Mouse (Mus musculus): Measurements from ENCODE around the gene Arl6ip4. TPM values are rescaled to one million over a fixed set of nuclear protein-coding genes. Genes with fewer than 3 reads are reported as not detected.

Arl6ip4 gene
- polyA plus RNA-seq, 1 experiment from 2014 or later: 81.6 TPM

- H3K27me3 ChIP-seq (ENCODE audit: control insufficient read depth, insufficient read depth, low read depth, low read length): no peaks in the 10 kb centered on the region
- peaks cover 6% of the 10 kb centered on the region for H3K36me3 ChIP-seq (ENCODE audit: control insufficient read depth, insufficient read depth, low read length)
- H3K4me1 ChIP-seq (ENCODE audit: control insufficient read depth, insufficient read depth, low read length): 0 out of 2 replicates have a peak, but pooled peaks cover 4% of the 10 kb centered on the region
- H3K27ac ChIP-seq (ENCODE audit: low read length): no peak overlapping the region
- no peak overlapping the region for H3K4me3 ChIP-seq (ENCODE audit: low read depth, low read length)
- no peak overlapping the region for H3K9ac ChIP-seq (ENCODE audit: low read depth, low read length)
- WGBS: 68% methylated on average over 5 of the region's 5 CpGs
- H3K4me2 ChIP-seq (ENCODE audit: low read length): no peak overlapping the region
- ATAC-seq: no peak
- H3K9me3 ChIP-seq (replicated peaks; ENCODE audit: control insufficient read depth, low read length, poor library complexity, severe bottlenecking): no peaks in the 10 kb centered on the region
Observed at GRCm38 (mm10) chr5:124155943-124156342, 40.1 kb downstream of the Arl6ip4 start.

DNA sequence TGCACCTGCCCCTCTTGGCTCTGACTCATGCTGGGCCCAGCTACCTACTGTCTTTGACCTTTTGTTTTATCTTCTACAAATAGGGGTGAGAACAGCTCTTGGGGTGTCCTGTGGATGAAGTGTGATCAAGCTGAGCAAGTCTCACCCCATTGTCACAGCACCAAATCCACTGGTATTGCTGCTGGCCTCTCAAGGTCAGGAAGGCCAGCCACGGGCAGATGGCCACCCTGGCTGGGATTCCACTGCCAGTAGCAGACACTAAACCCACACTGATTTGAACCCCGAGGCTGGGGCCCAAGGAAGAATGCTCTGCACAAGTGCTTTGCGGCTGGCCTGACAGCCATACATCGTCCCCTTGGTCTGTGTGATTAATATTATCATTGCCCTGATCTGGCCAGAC, 42.4 kb downstream of the Arl6ip4 start:
- Histone ChIP-seq H3K27me3 (ENCODE audit: control insufficient read depth, insufficient read depth, low read depth, low read length) (no peaks in the 10 kb centered on the region), H3K9me3 (replicated peaks; ENCODE audit: control insufficient read depth, low read length, poor library complexity, severe bottlenecking) (no peaks in the 10 kb centered on the region), H3K9ac (ENCODE audit: low read depth, low read length) (no peak overlapping the region), H3K4me3 (ENCODE audit: low read depth, low read length) (no peak overlapping the region), H3K4me2 (ENCODE audit: low read length) (no peak overlapping the region), H3K36me3 (ENCODE audit: control insufficient read depth, insufficient read depth, low read length) (no peaks in the 10 kb centered on the region), H3K4me1 (ENCODE audit: control insufficient read depth, insufficient read depth, low read length) (0 out of 2 replicates have a peak, but pooled peaks cover 4% of the 10 kb centered on the region), H3K27ac (ENCODE audit: low read length) (no peak overlapping the region)
- no peak for ATAC-seq
- 73% methylated on average over 4 of the region's 4 CpGs for WGBS

DNA sequence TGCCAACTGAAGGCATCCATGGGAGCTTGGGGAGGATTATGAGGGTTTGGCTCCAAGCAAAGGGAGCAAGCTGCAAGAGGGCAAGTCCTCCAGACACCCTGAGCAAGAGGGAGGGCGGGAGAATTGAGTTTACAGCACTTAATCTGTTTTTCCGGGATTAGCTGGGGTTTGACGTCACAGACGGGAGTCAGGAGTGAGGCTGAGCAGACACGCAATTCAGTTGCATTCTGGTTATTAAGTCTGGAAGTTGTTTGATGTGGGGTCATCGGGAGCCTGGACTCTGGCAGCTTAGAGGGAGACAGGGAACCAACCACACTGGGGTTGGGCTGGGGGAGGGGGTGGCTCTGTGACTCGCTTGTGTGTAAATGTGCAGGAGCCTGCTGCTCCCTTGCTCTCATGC, 43.6 kb downstream of the Arl6ip4 start:
- ATAC-seq: no peak
- no peaks in the 10 kb centered on the region for H3K27me3 ChIP-seq (ENCODE audit: control insufficient read depth, insufficient read depth, low read depth, low read length)
- H3K4me3 ChIP-seq (ENCODE audit: low read depth, low read length): no peak overlapping the region
- H3K36me3 ChIP-seq (ENCODE audit: control insufficient read depth, insufficient read depth, low read length): no peaks in the 10 kb centered on the region
- H3K27ac ChIP-seq (ENCODE audit: low read length): no peak overlapping the region
- no peaks in the 10 kb centered on the region for H3K9me3 ChIP-seq (replicated peaks; ENCODE audit: control insufficient read depth, low read length, poor library complexity, severe bottlenecking)
- H3K9ac ChIP-seq (ENCODE audit: low read depth, low read length): no peak overlapping the region
- no peak overlapping the region for H3K4me2 ChIP-seq (ENCODE audit: low read length)
- WGBS: 22% methylated on average over 7 of the region's 7 CpGs
- 0 out of 2 replicates have a peak, but pooled peaks cover 4% of the 10 kb centered on the region for H3K4me1 ChIP-seq (ENCODE audit: control insufficient read depth, insufficient read depth, low read length)

- Histone ChIP-seq H3K4me3 (ENCODE audit: low read depth, low read length) (no peak overlapping the region), H3K9me3 (replicated peaks; ENCODE audit: control insufficient read depth, low read length, poor library complexity, severe bottlenecking) (no peaks in the 10 kb centered on the region), H3K36me3 (ENCODE audit: control insufficient read depth, insufficient read depth, low read length) (no peaks in the 10 kb centered on the region), H3K4me2 (ENCODE audit: low read length) (no peak overlapping the region), H3K27me3 (ENCODE audit: control insufficient read depth, insufficient read depth, low read depth, low read length) (no peaks in the 10 kb centered on the region), H3K4me1 (ENCODE audit: control insufficient read depth, insufficient read depth, low read length) (peaks cover 16% of the 10 kb centered on the region; the same call in 1 of the 2 replicates), H3K27ac (ENCODE audit: low read length) (no peak overlapping the region), H3K9ac (ENCODE audit: low read depth, low read length) (no peak overlapping the region)
- peak; percentile 36; the same call in 1 of the 2 replicates for ATAC-seq
- WGBS: 55% methylated on average over 10 of the region's 10 CpGs
Observed at GRCm38 (mm10) chr5:124161831-124162230, 45.9 kb downstream of the Arl6ip4 start.

GRCm38 (mm10) chr5:124162577-124162976, 46.7 kb downstream of the Arl6ip4 start:
- no peak overlapping the region for H3K4me3 ChIP-seq (ENCODE audit: low read depth, low read length)
- peaks cover 18% of the 10 kb centered on the region; the same call in 1 of the 2 replicates for H3K4me1 ChIP-seq (ENCODE audit: control insufficient read depth, insufficient read depth, low read length)
- H3K27ac ChIP-seq (ENCODE audit: low read length): no peak overlapping the region
- H3K36me3 ChIP-seq (ENCODE audit: control insufficient read depth, insufficient read depth, low read length): no peaks in the 10 kb centered on the region
- no peak overlapping the region for H3K4me2 ChIP-seq (ENCODE audit: low read length)
- no peaks in the 10 kb centered on the region for H3K27me3 ChIP-seq (ENCODE audit: control insufficient read depth, insufficient read depth, low read depth, low read length)
- H3K9me3 ChIP-seq (replicated peaks; ENCODE audit: control insufficient read depth, low read length, poor library complexity, severe bottlenecking): no peaks in the 10 kb centered on the region
- 26% methylated on average over 5 of the region's 5 CpGs for WGBS
- H3K9ac ChIP-seq (ENCODE audit: low read depth, low read length): no peak overlapping the region
- peak; percentile 41; the same call in 1 of the 2 replicates for ATAC-seq

DNA sequence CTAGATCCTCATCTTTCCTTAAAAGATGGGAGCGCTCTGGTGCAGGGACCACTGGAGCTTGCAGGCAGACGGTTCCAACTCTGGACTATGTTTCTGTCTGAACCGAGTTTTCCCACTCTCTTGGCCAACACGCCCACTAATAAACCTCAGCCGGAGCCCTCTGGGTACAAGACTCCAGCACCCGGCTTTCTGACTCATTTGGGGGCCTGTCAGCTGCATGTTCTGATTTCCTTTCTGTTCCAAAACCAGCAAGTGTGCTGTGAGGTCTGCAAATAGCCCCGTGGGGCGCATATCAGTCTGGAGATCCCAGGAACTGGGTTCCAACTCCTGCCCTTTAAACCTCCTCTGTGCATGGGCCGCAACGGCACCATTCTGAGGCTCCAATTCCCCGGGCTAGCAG, 47.6 kb downstream of the Arl6ip4 start:
- H3K4me1 ChIP-seq (ENCODE audit: control insufficient read depth, insufficient read depth, low read length): peaks cover 18% of the 10 kb centered on the region; the same call in 1 of the 2 replicates
- no peak overlapping the region for H3K4me2 ChIP-seq (ENCODE audit: low read length)
- no peaks in the 10 kb centered on the region for H3K9me3 ChIP-seq (replicated peaks; ENCODE audit: control insufficient read depth, low read length, poor library complexity, severe bottlenecking)
- H3K36me3 ChIP-seq (ENCODE audit: control insufficient read depth, insufficient read depth, low read length): no peaks in the 10 kb centered on the region
- H3K4me3 ChIP-seq (ENCODE audit: low read depth, low read length): no peak overlapping the region
- H3K9ac ChIP-seq (ENCODE audit: low read depth, low read length): no peak overlapping the region
- H3K27ac ChIP-seq (ENCODE audit: low read length): no peak overlapping the region
- WGBS: 89% methylated on average over 11 of the region's 11 CpGs
- ATAC-seq: no peak
- H3K27me3 ChIP-seq (ENCODE audit: control insufficient read depth, insufficient read depth, low read depth, low read length): no peaks in the 10 kb centered on the region

DNA sequence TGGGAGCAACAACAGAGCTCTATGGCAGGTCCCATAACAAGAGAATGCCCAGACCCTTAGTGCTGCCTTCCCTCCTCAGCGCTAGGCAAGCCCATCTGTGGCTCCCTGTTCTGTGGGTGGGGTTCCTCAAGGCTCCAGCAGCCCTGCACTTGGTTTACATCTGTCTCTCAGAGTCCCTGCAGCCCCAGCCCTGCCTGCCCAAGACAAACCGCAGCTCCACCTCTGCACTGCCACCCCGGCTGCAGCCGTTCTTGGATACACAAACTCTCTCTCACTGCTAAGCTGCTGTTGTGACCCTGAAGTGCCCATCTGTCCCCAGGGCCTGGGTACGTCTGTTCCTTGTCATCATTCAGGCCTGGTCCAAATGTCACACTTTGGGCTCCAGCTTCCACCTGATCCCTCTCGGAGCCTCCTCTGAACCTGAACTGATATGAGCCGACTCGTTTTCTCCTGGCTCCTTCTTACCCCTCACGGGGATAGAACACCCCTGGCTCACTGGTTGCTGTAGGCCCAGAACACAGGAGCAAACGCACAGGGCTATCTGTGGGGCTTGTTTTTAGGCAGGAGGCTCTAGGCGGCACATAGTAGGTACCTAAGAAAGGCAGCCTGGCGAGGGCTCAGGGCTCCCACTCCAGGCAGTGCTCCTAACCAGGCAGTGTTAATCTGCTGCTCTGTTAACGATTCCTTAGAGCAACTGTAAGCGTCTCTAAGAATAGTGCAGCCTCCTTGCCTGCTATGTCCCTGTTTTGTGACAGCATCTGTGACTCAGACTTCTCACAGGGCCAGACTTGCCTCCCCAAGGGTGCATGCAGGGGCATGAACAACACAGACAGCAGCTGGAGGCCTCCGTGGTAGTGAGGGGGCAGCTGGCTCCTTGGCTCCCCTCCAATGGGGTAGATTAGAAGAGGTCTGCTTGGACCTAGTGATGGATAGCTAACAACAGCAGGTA, 50.0 kb downstream of the Arl6ip4 start:
- H3K4me1 ChIP-seq (ENCODE audit: control insufficient read depth, insufficient read depth, low read length): peaks cover 14% of the 10 kb centered on the region; the same call in 1 of the 2 replicates
- WGBS: 47% methylated on average over 15 of the region's 15 CpGs

GRCm38 (mm10) chr5:124166741-124167140, 50.9 kb downstream of the Arl6ip4 start:
- no peak overlapping the region for H3K4me2 ChIP-seq (ENCODE audit: low read length)
- no peaks in the 10 kb centered on the region for H3K36me3 ChIP-seq (ENCODE audit: control insufficient read depth, insufficient read depth, low read length)
- H3K27me3 ChIP-seq (ENCODE audit: control insufficient read depth, insufficient read depth, low read depth, low read length): no peaks in the 10 kb centered on the region
- H3K4me3 ChIP-seq (ENCODE audit: low read depth, low read length): no peak overlapping the region
- no peak overlapping the region for H3K9ac ChIP-seq (ENCODE audit: low read depth, low read length)
- H3K4me1 ChIP-seq (ENCODE audit: control insufficient read depth, insufficient read depth, low read length): peaks cover 14% of the 10 kb centered on the region; the same call in 1 of the 2 replicates
- no peak overlapping the region for H3K27ac ChIP-seq (ENCODE audit: low read length)
- ATAC-seq: no peak
- no peaks in the 10 kb centered on the region for H3K9me3 ChIP-seq (replicated peaks; ENCODE audit: control insufficient read depth, low read length, poor library complexity, severe bottlenecking)

More for the DNA sequence above, 50.0 kb downstream of the Arl6ip4 start:
- no peaks in the 10 kb centered on the region for H3K27me3 ChIP-seq (ENCODE audit: control insufficient read depth, insufficient read depth, low read depth, low read length)
- no peak for ATAC-seq
- peak overlapping the region; percentile 43 for H3K27ac ChIP-seq (ENCODE audit: low read length)
- no peak overlapping the region for H3K4me2 ChIP-seq (ENCODE audit: low read length)
- no peaks in the 10 kb centered on the region for H3K36me3 ChIP-seq (ENCODE audit: control insufficient read depth, insufficient read depth, low read length)
- no peaks in the 10 kb centered on the region for H3K9me3 ChIP-seq (replicated peaks; ENCODE audit: control insufficient read depth, low read length, poor library complexity, severe bottlenecking)
- no peak overlapping the region for H3K9ac ChIP-seq (ENCODE audit: low read depth, low read length)
- H3K4me3 ChIP-seq (ENCODE audit: low read depth, low read length): no peak overlapping the region

DNA sequence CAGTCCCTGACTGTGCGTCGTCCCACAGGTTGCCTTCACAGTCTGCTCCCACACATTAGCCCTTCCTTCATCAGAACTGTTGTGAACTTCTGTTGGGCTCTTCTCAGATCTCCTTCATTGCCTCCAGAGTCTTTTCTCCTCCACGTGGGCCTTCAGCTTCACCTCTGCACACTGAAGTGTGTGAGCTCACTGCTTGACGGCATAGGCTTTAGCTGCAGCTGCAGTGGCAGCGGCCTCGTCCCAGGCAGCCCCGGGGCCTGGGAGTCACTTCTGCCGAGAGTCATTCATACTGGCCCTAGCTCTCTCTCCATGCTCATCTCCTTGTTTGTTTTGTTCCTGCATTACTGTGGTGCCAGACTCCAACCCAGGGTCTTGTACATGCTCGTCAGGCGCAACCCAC, 51.7 kb downstream of the Arl6ip4 start:
- no peak overlapping the region for H3K27ac ChIP-seq (ENCODE audit: low read length)
- ATAC-seq: no peak
- peaks cover 16% of the 10 kb centered on the region for H3K4me1 ChIP-seq (ENCODE audit: control insufficient read depth, insufficient read depth, low read length)
- no peaks in the 10 kb centered on the region for H3K9me3 ChIP-seq (replicated peaks; ENCODE audit: control insufficient read depth, low read length, poor library complexity, severe bottlenecking)
- no peaks in the 10 kb centered on the region for H3K36me3 ChIP-seq (ENCODE audit: control insufficient read depth, insufficient read depth, low read length)
- no peaks in the 10 kb centered on the region for H3K27me3 ChIP-seq (ENCODE audit: control insufficient read depth, insufficient read depth, low read depth, low read length)
- no peak overlapping the region for H3K9ac ChIP-seq (ENCODE audit: low read depth, low read length)
- H3K4me3 ChIP-seq (ENCODE audit: low read depth, low read length): no peak overlapping the region
- H3K4me2 ChIP-seq (ENCODE audit: low read length): no peak overlapping the region
- 62% methylated on average over 10 of the region's 10 CpGs for WGBS
